Mouse (Mus musculus) stomach, embryonic 14.5 days (tissue): Measurements from ENCODE around the gene Exosc8. TPM values are rescaled to one million over a fixed set of nuclear protein-coding genes. Genes with fewer than 3 reads are reported as not detected.

Source experiments
- polyA plus RNA-seq: library from polyadenylated mRNA; unstranded; fragments of >200 nt; fragmentation: Nextera tagmentation; extraction: Ambion mirVana; gene quantifications from 2 replicates; pipeline ENCODE4 v1.2.1, GENCODE M21; 2014

The Exosc8 gene
- polyA plus RNA-seq, 1 experiment from 2014 or later, result 125 TPM

Other genes with a start within 250 kb of the Exosc8 start
- gene Supt20, start 42.6 kb downstream of the Exosc8 start, polyA plus RNA-seq, result 111 and 120 TPM in 2 replicates
- gene Gm21958, start 21.0 kb downstream of the Exosc8 start, polyA plus RNA-seq, result 1.4 and 1.9 TPM in 2 replicates
- gene Alg5, start 146 bp upstream of the Exosc8 start, polyA plus RNA-seq, result 53.1 and 71.2 TPM in 2 replicates
- gene Smad9, start 20.2 kb upstream of the Exosc8 start, polyA plus RNA-seq, result 3.0 and 3.2 TPM in 2 replicates
- 33.4 and 39.9 TPM in 2 replicates for gene Rfxap, start 72.4 kb upstream of the Exosc8 start, polyA plus RNA-seq
- gene Sertm1, start 180.5 kb upstream of the Exosc8 start, polyA plus RNA-seq, result not detected in 2 replicates